16 mouse cellular contexts compared by ENCODE assay signal in the genomic region with DNA sequence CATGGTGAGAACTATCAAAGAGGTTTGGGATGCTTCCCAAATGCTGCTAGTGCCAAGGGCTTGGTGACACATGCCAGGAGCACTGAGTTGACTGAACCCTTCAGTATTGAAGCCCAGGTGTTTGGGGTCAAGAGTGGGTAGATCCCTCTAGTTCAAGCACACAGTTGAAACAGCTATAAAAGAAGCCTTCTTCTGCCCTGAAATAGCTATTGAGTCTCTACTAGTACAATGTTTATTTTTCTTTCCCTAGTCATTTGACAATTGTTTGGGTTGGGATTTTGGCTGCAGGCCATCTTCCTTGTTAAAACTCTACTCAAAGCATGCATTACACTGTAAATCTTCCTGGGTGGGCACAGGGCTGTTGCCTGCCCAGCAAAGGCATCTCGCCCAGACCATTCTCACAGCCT.
A peak's percentile ranks its signal among the peaks of the same experiment; 100 is the strongest.
DNase-seq lines count a peak whose midpoint lies in the region; ATAC-seq and TF ChIP-seq lines count a peak whose summit lies in the region.
"Had no signal": no experiment of that assay in that cellular context is flagged by ENCODE, and none has a peak within 500 bp of the region (broad histone marks: within the 10 kb centered on the region; RNA-seq: fewer than 3 reads in every experiment).

No protein-coding gene starts in this region.

- DNase-seq in cerebellum, postnatal 10 days: peak; percentile 28 to 52
- DNase-seq in cerebellum, adult 2 months: no peak
- no peak for DNase-seq in kidney, adult 18-20 months
- peak; percentile 33 for DNase-seq in limb, embryonic 14.5 days (ENCODE audit: low spot score)
- no peak for DNase-seq in limb, embryonic 10.5 days (ENCODE audit: low spot score)
- DNase-seq in stomach, postnatal 0 days (ENCODE audit: low spot score): no peak
- DNase-seq: adrenal gland, postnatal 14 days; cerebellum, adult 11 months; gastrocnemius, postnatal 25 days had no signal

- no peaks in the 10 kb centered on the region for H3K36me3 ChIP-seq in kidney, embryonic 15.5 days
- no peaks in the 10 kb centered on the region for H3K36me3 ChIP-seq in limb, embryonic 14.5 days (ENCODE audit: control insufficient read depth, insufficient read depth, low read length)
- H3K36me3 ChIP-seq in limb, embryonic 10.5 days: no peaks in the 10 kb centered on the region
- no peaks in the 10 kb centered on the region for H3K36me3 ChIP-seq in stomach, embryonic 14.5 days (ENCODE audit: control insufficient read depth, insufficient read depth, low read length)
- H3K36me3 ChIP-seq in stomach, postnatal 0 days (ENCODE audit: control insufficient read depth, insufficient read depth, low read length): no peaks in the 10 kb centered on the region
- H3K36me3 ChIP-seq: embryonic facial prominence, embryonic 13.5 days; neural tube, embryonic 13.5 days had no signal

- no peak for TF ChIP-seq POLR2A in cerebellum, adult 2 months (IDR thresholded peaks at IDR 0.05; ENCODE audit: borderline replicate concordance, insufficient read depth, low read length)
- TF ChIP-seq POLR2A in limb, embryonic 14.5 days (IDR thresholded peaks at IDR 0.05; ENCODE audit: borderline replicate concordance, extremely low read depth, insufficient read depth, insufficient read length): no peak

- H3K4me3 ChIP-seq in cerebellum, adult 2 months (replicated peaks; ENCODE audit: insufficient read depth, low read depth, low read length): no peak overlapping the region
- no peak overlapping the region for H3K4me3 ChIP-seq in kidney, embryonic 15.5 days (replicated peaks)
- no peak overlapping the region for H3K4me3 ChIP-seq in limb, embryonic 14.5 days (replicated peaks; ENCODE audit: low read length)
- H3K4me3 ChIP-seq in limb, embryonic 10.5 days: no peak overlapping the region
- no peak overlapping the region for H3K4me3 ChIP-seq in stomach, embryonic 14.5 days (ENCODE audit: low read depth, low read length)
- no peak overlapping the region for H3K4me3 ChIP-seq in stomach, postnatal 0 days (ENCODE audit: low read depth, low read length)
- H3K4me3 ChIP-seq: embryonic facial prominence, embryonic 13.5 days; forebrain, embryonic 13.5 days; neural tube, embryonic 13.5 days had no signal

- H3K9me3 ChIP-seq in kidney, embryonic 15.5 days (replicated peaks): no peaks in the 10 kb centered on the region
- no peaks in the 10 kb centered on the region for H3K9me3 ChIP-seq in limb, embryonic 14.5 days (ENCODE audit: control insufficient read depth, low read length)
- H3K9me3 ChIP-seq in limb, embryonic 10.5 days (replicated peaks): no peaks in the 10 kb centered on the region
- no peaks in the 10 kb centered on the region for H3K9me3 ChIP-seq in stomach, embryonic 14.5 days (ENCODE audit: control insufficient read depth, low read depth, low read length)
- no peaks in the 10 kb centered on the region for H3K9me3 ChIP-seq in stomach, postnatal 0 days (ENCODE audit: control insufficient read depth, low read length)
- H3K9me3 ChIP-seq: embryonic facial prominence, embryonic 13.5 days; forebrain, embryonic 13.5 days; neural tube, embryonic 13.5 days had no signal

- H3K9ac ChIP-seq in kidney, embryonic 15.5 days: no peak overlapping the region
- no peak overlapping the region for H3K9ac ChIP-seq in limb, embryonic 14.5 days (ENCODE audit: low read depth, low read length, severe bottlenecking)
- H3K9ac ChIP-seq in stomach, embryonic 14.5 days (replicated peaks; ENCODE audit: low read depth, low read length): no peak overlapping the region
- no peak overlapping the region for H3K9ac ChIP-seq in stomach, postnatal 0 days (ENCODE audit: low read length)
- H3K9ac ChIP-seq: embryonic facial prominence, embryonic 13.5 days; forebrain, embryonic 13.5 days; neural tube, embryonic 13.5 days had no signal

- no peaks in the 10 kb centered on the region for H3K4me1 ChIP-seq in cerebellum, adult 2 months (ENCODE audit: control insufficient read depth, insufficient read depth, low read length)
- 0 out of 2 replicates have a peak, but pooled peaks cover 7% of the 10 kb centered on the region for H3K4me1 ChIP-seq in kidney, embryonic 15.5 days
- no peaks in the 10 kb centered on the region for H3K4me1 ChIP-seq in limb, embryonic 14.5 days (ENCODE audit: control insufficient read depth, insufficient read depth, low read length)
- no peaks in the 10 kb centered on the region for H3K4me1 ChIP-seq in limb, embryonic 10.5 days
- H3K4me1 ChIP-seq in stomach, embryonic 14.5 days (ENCODE audit: control insufficient read depth, insufficient read depth, low read length): no peaks in the 10 kb centered on the region
- 0 out of 2 replicates have a peak, but pooled peaks cover 2% of the 10 kb centered on the region for H3K4me1 ChIP-seq in stomach, postnatal 0 days (replicated peaks; ENCODE audit: control insufficient read depth, insufficient read depth)
- H3K4me1 ChIP-seq: embryonic facial prominence, embryonic 13.5 days; neural tube, embryonic 13.5 days had no signal

- no peak overlapping the region for H3K27ac ChIP-seq in cerebellum, adult 2 months (ENCODE audit: insufficient read depth, low read length)
- no peak overlapping the region for H3K27ac ChIP-seq in kidney, embryonic 15.5 days
- 0 out of 2 replicates have a peak overlapping the region, but pooled peaks have one; percentile 8 for H3K27ac ChIP-seq in limb, embryonic 14.5 days (replicated peaks; ENCODE audit: low read depth, low read length)
- no peak overlapping the region for H3K27ac ChIP-seq in limb, embryonic 10.5 days
- H3K27ac ChIP-seq in stomach, embryonic 14.5 days (ENCODE audit: low read length): no peak overlapping the region
- H3K27ac ChIP-seq in stomach, postnatal 0 days (replicated peaks): no peak overlapping the region
- H3K27ac ChIP-seq: embryonic facial prominence, embryonic 13.5 days; forebrain, embryonic 13.5 days; neural tube, embryonic 13.5 days had no signal

- 0 out of 2 replicates have a peak, but pooled peaks have one; percentile 43 for ATAC-seq in kidney, embryonic 15.5 days (replicated peaks; ENCODE audit: low FRiP score)
- no peak for ATAC-seq in limb, embryonic 14.5 days (ENCODE audit: low FRiP score, low read depth)
- ATAC-seq in stomach, embryonic 14.5 days (ENCODE audit: insufficient number of reproducible peaks, insufficient read depth, low FRiP score, low read depth): peak; percentile 63; the same call in 1 of the 2 replicates
- ATAC-seq in stomach, postnatal 0 days (ENCODE audit: low FRiP score, low TSS enrichment): no peak
- ATAC-seq: forebrain, embryonic 13.5 days had no signal

- H3K4me2 ChIP-seq in kidney, embryonic 15.5 days: no peak overlapping the region
- H3K4me2 ChIP-seq in limb, embryonic 14.5 days (replicated peaks; ENCODE audit: low read depth, low read length, severe bottlenecking): no peak overlapping the region
- H3K4me2 ChIP-seq in stomach, embryonic 14.5 days (replicated peaks; ENCODE audit: low read depth, low read length): no peak overlapping the region
- H3K4me2 ChIP-seq in stomach, postnatal 0 days (replicated peaks; ENCODE audit: low read depth): no peak overlapping the region
- H3K4me2 ChIP-seq: embryonic facial prominence, embryonic 13.5 days; forebrain, embryonic 13.5 days; heart, embryonic 11.5 days; midbrain, embryonic 11.5 days; neural tube, embryonic 13.5 days had no signal

- 67% methylated on average over 1 of the region's 1 CpGs for WGBS in cerebellum, adult 2 months
- WGBS in kidney, embryonic 15.5 days: 26% methylated on average over 1 of the region's 1 CpGs
- 53% methylated on average over 1 of the region's 1 CpGs for WGBS in limb, embryonic 14.5 days
- 65% methylated on average over 1 of the region's 1 CpGs for WGBS in limb, embryonic 10.5 days
- WGBS in stomach, embryonic 14.5 days: 53% methylated on average over 1 of the region's 1 CpGs
- 34% methylated on average over 1 of the region's 1 CpGs for WGBS in stomach, postnatal 0 days

- no peak for TF ChIP-seq EP300 in stomach, postnatal 0 days (optimal IDR thresholded peaks at IDR 0.05)

- TF ChIP-seq CTCF in cerebellum, adult 2 months (IDR thresholded peaks at IDR 0.05; ENCODE audit: borderline replicate concordance, insufficient read depth, low read depth, low read length): no peak
- no peak for TF ChIP-seq CTCF in stomach, postnatal 0 days (IDR thresholded peaks at IDR 0.05; ENCODE audit: low read depth)

- H3K27me3 ChIP-seq in cerebellum, adult 2 months (ENCODE audit: control insufficient read depth, insufficient read depth, low read length): no peaks in the 10 kb centered on the region
- no peaks in the 10 kb centered on the region for H3K27me3 ChIP-seq in kidney, embryonic 15.5 days
- no peaks in the 10 kb centered on the region for H3K27me3 ChIP-seq in limb, embryonic 14.5 days (ENCODE audit: control insufficient read depth, insufficient read depth, low read length)
- no peaks in the 10 kb centered on the region for H3K27me3 ChIP-seq in limb, embryonic 10.5 days (ENCODE audit: low read depth, poor library complexity, severe bottlenecking)
- H3K27me3 ChIP-seq in stomach, embryonic 14.5 days (ENCODE audit: control insufficient read depth, insufficient read depth, low read length): no peaks in the 10 kb centered on the region
- no peaks in the 10 kb centered on the region for H3K27me3 ChIP-seq in stomach, postnatal 0 days (ENCODE audit: control insufficient read depth, insufficient read depth, low read length)
- H3K27me3 ChIP-seq: embryonic facial prominence, embryonic 13.5 days; forebrain, embryonic 13.5 days; neural tube, embryonic 13.5 days had no signal

Comparison
In these comparisons a context has a peak if more than half of its experiments do, and no peak if none do; other contexts are left out.
1. DNase-seq: peak in cerebellum, postnatal 10 days (2 of 2) and limb, embryonic 14.5 days (single experiment); none in cerebellum, adult 2 months (0 of 2), kidney, adult 18-20 months (single experiment), limb, embryonic 10.5 days (single experiment) and stomach, postnatal 0 days (single experiment).
2. ATAC-seq: peak in kidney, embryonic 15.5 days (single experiment) and stomach, embryonic 14.5 days (single experiment); none in limb, embryonic 14.5 days (single experiment) and stomach, postnatal 0 days (single experiment).